Mouse (Mus musculus): ENCODE measurements at regions not wholly inside any gene's neighbourhood (a gene's known extent, or its start where the extent isn't known, plus 50 kb on each side); places are given as distances from the start of the nearest gene placed in this dataset.

GRCm38 (mm10) chr10:118564528-118565268, 123.9 kb downstream of the Ifng start:
- DNase-seq (ENCODE audit: low spot score) = no peak

GRCm38 (mm10) chr10:118568617-118569016, 127.8 kb downstream of the Ifng start:
- DNase-seq (ENCODE audit: low spot score) (no peak), ATAC-seq (ENCODE audit: low FRiP score) (no peak)
- H3K4me2 ChIP-seq (replicated peaks) = no peak overlapping the region
- WGBS = 85% methylated on average over 10 of the region's 10 CpGs
- H3K4me3 ChIP-seq (replicated peaks; ENCODE audit: low read length) = no peak overlapping the region
- no peaks in the 10 kb centered on the region for H3K4me1 ChIP-seq (replicated peaks; ENCODE audit: control insufficient read depth, insufficient read depth, low read length)
- no peaks in the 10 kb centered on the region for H3K27me3 ChIP-seq (ENCODE audit: control insufficient read depth, insufficient read depth, low read length)
- H3K9ac ChIP-seq = no peak overlapping the region
- H3K27ac ChIP-seq = no peak overlapping the region
- H3K9me3 ChIP-seq (ENCODE audit: control insufficient read depth, low read length) = no peaks in the 10 kb centered on the region
- no peaks in the 10 kb centered on the region for H3K36me3 ChIP-seq (replicated peaks; ENCODE audit: control insufficient read depth, insufficient read depth)

More at GRCm38 (mm10) chr10:118564528-118565268, 123.9 kb downstream of the Ifng start:
- no peak overlapping the region for H3K9ac ChIP-seq
- H3K27me3 ChIP-seq (ENCODE audit: control insufficient read depth, insufficient read depth, low read length) = no peaks in the 10 kb centered on the region
- H3K4me2 ChIP-seq (replicated peaks) = no peak overlapping the region
- 79% methylated on average over 16 of the region's 16 CpGs for WGBS
- no peaks in the 10 kb centered on the region for H3K9me3 ChIP-seq (ENCODE audit: control insufficient read depth, low read length)
- H3K36me3 ChIP-seq (replicated peaks; ENCODE audit: control insufficient read depth, insufficient read depth) = no peaks in the 10 kb centered on the region
- no peak overlapping the region for H3K4me3 ChIP-seq (replicated peaks; ENCODE audit: low read length)
- no peak overlapping the region for H3K27ac ChIP-seq
- H3K4me1 ChIP-seq (replicated peaks; ENCODE audit: control insufficient read depth, insufficient read depth, low read length) = no peaks in the 10 kb centered on the region
- ATAC-seq (ENCODE audit: low FRiP score) = no peak

GRCm38 (mm10) chr10:118569424-118569823, 128.6 kb downstream of the Ifng start:
- no peaks in the 10 kb centered on the region for H3K36me3 ChIP-seq (replicated peaks; ENCODE audit: control insufficient read depth, insufficient read depth)
- 66% methylated on average over 8 of the region's 8 CpGs for WGBS
- DNase-seq (ENCODE audit: low spot score) = no peak

GRCm38 (mm10) chr10:118573247-118573646, 132.4 kb downstream of the Ifng start:
- Histone ChIP-seq H3K9me3 (ENCODE audit: control insufficient read depth, low read length) (no peaks in the 10 kb centered on the region), H3K9ac (no peak overlapping the region), H3K4me2 (replicated peaks) (no peak overlapping the region), H3K36me3 (replicated peaks; ENCODE audit: control insufficient read depth, insufficient read depth) (no peaks in the 10 kb centered on the region), H3K27me3 (ENCODE audit: control insufficient read depth, insufficient read depth, low read length) (no peaks in the 10 kb centered on the region), H3K27ac (no peak overlapping the region), H3K4me3 (replicated peaks; ENCODE audit: low read length) (no peak overlapping the region), H3K4me1 (replicated peaks; ENCODE audit: control insufficient read depth, insufficient read depth, low read length) (no peaks in the 10 kb centered on the region)
- WGBS = 78% methylated on average over 3 of the region's 3 CpGs
- no peak for DNase-seq (ENCODE audit: low spot score)
- ATAC-seq (ENCODE audit: low FRiP score) = no peak

More at GRCm38 (mm10) chr10:118569424-118569823, 128.6 kb downstream of the Ifng start:
- Histone ChIP-seq H3K4me1 (replicated peaks; ENCODE audit: control insufficient read depth, insufficient read depth, low read length) (no peaks in the 10 kb centered on the region), H3K9ac (no peak overlapping the region), H3K9me3 (ENCODE audit: control insufficient read depth, low read length) (no peaks in the 10 kb centered on the region), H3K27me3 (ENCODE audit: control insufficient read depth, insufficient read depth, low read length) (no peaks in the 10 kb centered on the region), H3K4me3 (replicated peaks; ENCODE audit: low read length) (no peak overlapping the region), H3K27ac (no peak overlapping the region), H3K4me2 (replicated peaks) (no peak overlapping the region)
- ATAC-seq (ENCODE audit: low FRiP score) = no peak

GRCm38 (mm10) chr10:118575570-118575969, 134.7 kb downstream of the Ifng start:
- no peak for ATAC-seq (ENCODE audit: low FRiP score)

GRCm38 (mm10) chr10:118581376-118581775, 140.5 kb downstream of the Ifng start:
- Histone ChIP-seq H3K27me3 (ENCODE audit: control insufficient read depth, insufficient read depth, low read length) (no peaks in the 10 kb centered on the region), H3K27ac (no peak overlapping the region), H3K4me2 (replicated peaks) (no peak overlapping the region), H3K4me1 (replicated peaks; ENCODE audit: control insufficient read depth, insufficient read depth, low read length) (no peaks in the 10 kb centered on the region), H3K9ac (no peak overlapping the region), H3K36me3 (replicated peaks; ENCODE audit: control insufficient read depth, insufficient read depth) (no peaks in the 10 kb centered on the region), H3K4me3 (replicated peaks; ENCODE audit: low read length) (no peak overlapping the region), H3K9me3 (ENCODE audit: control insufficient read depth, low read length) (peaks cover 9% of the 10 kb centered on the region; the same call in 1 of the 2 replicates)
- ATAC-seq (ENCODE audit: low FRiP score) = no peak
- 81% methylated on average over 2 of the region's 2 CpGs for WGBS
- no peak for DNase-seq (ENCODE audit: low spot score)

More at GRCm38 (mm10) chr10:118575570-118575969, 134.7 kb downstream of the Ifng start:
- Histone ChIP-seq H3K36me3 (replicated peaks; ENCODE audit: control insufficient read depth, insufficient read depth) (no peaks in the 10 kb centered on the region), H3K9ac (no peak overlapping the region), H3K4me3 (replicated peaks; ENCODE audit: low read length) (no peak overlapping the region), H3K4me1 (replicated peaks; ENCODE audit: control insufficient read depth, insufficient read depth, low read length) (no peaks in the 10 kb centered on the region), H3K27me3 (ENCODE audit: control insufficient read depth, insufficient read depth, low read length) (no peaks in the 10 kb centered on the region), H3K27ac (no peak overlapping the region), H3K4me2 (replicated peaks) (no peak overlapping the region), H3K9me3 (ENCODE audit: control insufficient read depth, low read length) (peaks cover 9% of the 10 kb centered on the region; the same call in 1 of the 2 replicates)
- no peak for DNase-seq (ENCODE audit: low spot score)
- WGBS = 75% methylated on average over 7 of the region's 7 CpGs

GRCm38 (mm10) chr10:118585821-118586220, 145.0 kb downstream of the Ifng start:
- WGBS = 87% methylated on average over 4 of the region's 4 CpGs
- H3K27me3 ChIP-seq (ENCODE audit: control insufficient read depth, insufficient read depth, low read length) = no peaks in the 10 kb centered on the region
- ATAC-seq (ENCODE audit: low FRiP score) (no peak), DNase-seq (ENCODE audit: low spot score) (no peak)
- no peaks in the 10 kb centered on the region for H3K9me3 ChIP-seq (ENCODE audit: control insufficient read depth, low read length)
- H3K4me3 ChIP-seq (replicated peaks; ENCODE audit: low read length) = no peak overlapping the region
- no peaks in the 10 kb centered on the region for H3K4me1 ChIP-seq (replicated peaks; ENCODE audit: control insufficient read depth, insufficient read depth, low read length)
- no peaks in the 10 kb centered on the region for H3K36me3 ChIP-seq (replicated peaks; ENCODE audit: control insufficient read depth, insufficient read depth)
- no peak overlapping the region for H3K27ac ChIP-seq
- H3K4me2 ChIP-seq (replicated peaks) = no peak overlapping the region
- H3K9ac ChIP-seq = no peak overlapping the region

GRCm38 (mm10) chr10:118588198-118588597, 147.4 kb downstream of the Ifng start:
- H3K9ac ChIP-seq = no peak overlapping the region
- H3K27ac ChIP-seq = no peak overlapping the region
- 72% methylated on average over 8 of the region's 8 CpGs for WGBS
- no peaks in the 10 kb centered on the region for H3K27me3 ChIP-seq (ENCODE audit: control insufficient read depth, insufficient read depth, low read length)
- H3K4me1 ChIP-seq (replicated peaks; ENCODE audit: control insufficient read depth, insufficient read depth, low read length) = no peaks in the 10 kb centered on the region
- H3K4me3 ChIP-seq (replicated peaks; ENCODE audit: low read length) = no peak overlapping the region
- H3K36me3 ChIP-seq (replicated peaks; ENCODE audit: control insufficient read depth, insufficient read depth) = no peaks in the 10 kb centered on the region
- no peak for ATAC-seq (ENCODE audit: low FRiP score)
- DNase-seq (ENCODE audit: low spot score) = no peak
- no peaks in the 10 kb centered on the region for H3K9me3 ChIP-seq (ENCODE audit: control insufficient read depth, low read length)
- H3K4me2 ChIP-seq (replicated peaks) = no peak overlapping the region

GRCm38 (mm10) chr10:118592648-118593368, 152.0 kb downstream of the Ifng start:
- WGBS = 42% methylated on average over 16 of the region's 16 CpGs
- H3K27ac ChIP-seq = no peak overlapping the region
- no peaks in the 10 kb centered on the region for H3K4me1 ChIP-seq (replicated peaks; ENCODE audit: control insufficient read depth, insufficient read depth, low read length)
- H3K9me3 ChIP-seq (ENCODE audit: control insufficient read depth, low read length) = no peaks in the 10 kb centered on the region
- H3K4me2 ChIP-seq (replicated peaks) = no peak overlapping the region
- ATAC-seq (ENCODE audit: low FRiP score) (no peak), DNase-seq (ENCODE audit: low spot score) (peak; percentile 90)
- H3K9ac ChIP-seq = no peak overlapping the region
- no peak overlapping the region for H3K4me3 ChIP-seq (replicated peaks; ENCODE audit: low read length)
- no peaks in the 10 kb centered on the region for H3K27me3 ChIP-seq (ENCODE audit: control insufficient read depth, insufficient read depth, low read length)
- no peaks in the 10 kb centered on the region for H3K36me3 ChIP-seq (replicated peaks; ENCODE audit: control insufficient read depth, insufficient read depth)

Data from hindbrain, embryonic 14.5 days (tissue).